ENCODE assay signal across 17 mouse cellular contexts in genomic region chr6:15355852-15356251, GRCm38 (mm10).
DNase-seq lines count a peak whose midpoint lies in the region; ATAC-seq and TF ChIP-seq lines count a peak whose summit lies in the region.
"Had no signal": no experiment of that assay in that cellular context is flagged by ENCODE, and none has a peak within 500 bp of the region (broad histone marks: within the 10 kb centered on the region; RNA-seq: fewer than 3 reads in every experiment).

No protein-coding gene starts in this region.

- 85% methylated on average over 4 of the region's 4 CpGs for WGBS in kidney, postnatal 0 days

- no peak overlapping the region for H3K4me3 ChIP-seq in kidney, postnatal 0 days (replicated peaks; ENCODE audit: low read depth, low read length)
- H3K4me3 ChIP-seq: embryonic facial prominence, embryonic 13.5 days; heart, embryonic 13.5 days; intestine, embryonic 15.5 days; midbrain, embryonic 15.5 days had no signal

- CTCF ChIA-PET in Patski (lab: Charles Lee), result no interaction called here

- H3K36me3 ChIP-seq in kidney, postnatal 0 days (ENCODE audit: insufficient read depth, low read length), result no peaks in the 10 kb centered on the region
- H3K36me3 ChIP-seq: embryonic facial prominence, embryonic 13.5 days; heart, embryonic 13.5 days; intestine, embryonic 15.5 days; midbrain, embryonic 15.5 days had no signal

- no peak overlapping the region for H3K4me2 ChIP-seq in kidney, postnatal 0 days (ENCODE audit: low read length)
- H3K4me2 ChIP-seq: embryonic facial prominence, embryonic 13.5 days; heart, embryonic 13.5 days; intestine, embryonic 15.5 days; midbrain, embryonic 15.5 days had no signal

- H3K27ac ChIP-seq in kidney, postnatal 0 days, result no peak overlapping the region
- H3K27ac ChIP-seq: embryonic facial prominence, embryonic 13.5 days; heart, embryonic 13.5 days; intestine, embryonic 15.5 days; liver, embryonic 14.5 days; midbrain, embryonic 15.5 days had no signal

- H3K4me1 ChIP-seq in kidney, postnatal 0 days (replicated peaks; ENCODE audit: insufficient read depth, low read length), result no peaks in the 10 kb centered on the region
- H3K4me1 ChIP-seq: embryonic facial prominence, embryonic 13.5 days; heart, embryonic 13.5 days; intestine, embryonic 15.5 days; midbrain, embryonic 15.5 days had no signal

- no peaks in the 10 kb centered on the region for H3K27me3 ChIP-seq in kidney, postnatal 0 days (ENCODE audit: insufficient read depth, low read length)
- H3K27me3 ChIP-seq in Patski, result peaks cover 15% of the 10 kb centered on the region
- H3K27me3 ChIP-seq: embryonic facial prominence, embryonic 13.5 days; heart, embryonic 13.5 days; intestine, embryonic 15.5 days; midbrain, embryonic 15.5 days had no signal

- TF ChIP-seq CTCF in kidney, postnatal 0 days (IDR thresholded peaks at IDR 0.05; ENCODE audit: low read depth), result peak; percentile 22; the same call in 1 of the 2 replicates
- TF ChIP-seq CTCF in Patski (IDR thresholded peaks at IDR 0.05), result peak; percentile 25

- H3K9me3 ChIP-seq in kidney, postnatal 0 days (replicated peaks; ENCODE audit: low read length), result no peaks in the 10 kb centered on the region
- H3K9me3 ChIP-seq: embryonic facial prominence, embryonic 13.5 days; heart, embryonic 13.5 days; intestine, embryonic 15.5 days; midbrain, embryonic 15.5 days had no signal

- DNase-seq in adrenal gland, postnatal 14 days, result peak; percentile 13
- no peak for DNase-seq in adrenal gland, adult 2 months
- DNase-seq in kidney, postnatal 0 days (ENCODE audit: low spot score), result no peak
- no peak for DNase-seq in kidney, adult 8-10 months
- DNase-seq in 3T3-L1 (ENCODE audit: low read depth, low spot score) (peak; percentile 8), Patski (ENCODE audit: low read depth, low spot score) (no peak)
- DNase-seq in urinary bladder, postnatal 25 days (ENCODE audit: low spot score), result no peak
- DNase-seq in thymus, postnatal 10 days (ENCODE audit: low spot score in 2 of 2), result no peak
- DNase-seq: cerebellum, adult 11 months; gastrocnemius, postnatal 36 days; kidney, postnatal 36 days; layer of hippocampus, postnatal 36 days had no signal

- in situ Hi-C loops in Patski (cut with MboI; ENCODE audit: low pct_unique_long_range_greater_than_20kb), result no loop called here

- no peak for ATAC-seq in kidney, postnatal 0 days (replicated peaks; ENCODE audit: low FRiP score, low read depth)
- ATAC-seq in Patski, result no peak
- ATAC-seq: intestine, embryonic 15.5 days; midbrain, embryonic 15.5 days had no signal

- POLR2A ChIA-PET in Patski (lab: Charles Lee), result no interaction called here

- H3K9ac ChIP-seq in kidney, postnatal 0 days (ENCODE audit: low read depth, low read length), result no peak overlapping the region
- H3K9ac ChIP-seq: embryonic facial prominence, embryonic 13.5 days; heart, embryonic 13.5 days; intestine, embryonic 15.5 days; liver, embryonic 14.5 days; midbrain, embryonic 15.5 days had no signal

Comparison
In these comparisons a context has a peak if more than half of its experiments do, and no peak if none do; other contexts are left out.
1. DNase-seq: peak in adrenal gland, postnatal 14 days (single experiment) and 3T3-L1 (single experiment); none in adrenal gland, adult 2 months (single experiment), kidney, postnatal 0 days (single experiment), kidney, adult 8-10 months (0 of 2), Patski (single experiment), urinary bladder, postnatal 25 days (single experiment) and thymus, postnatal 10 days (0 of 2).